Mouse (Mus musculus) ovary, postnatal 36 days (tissue): ENCODE measurements around the gene Adam6b.
"Not testable (repeated sequence)": the region's sequence is repeated elsewhere in the genome, so short reads cannot be mapped to it uniquely, and the experiment has no call there.

Source experiments
- DNase-seq: peaks from one replicate; pipeline ENCODE4 v3.0.0; 2022; ENCODE audit warnings: low spot score, mixed read lengths

Gene Adam6b

GRCm38 (mm10) chr12:113489211-113489610 lies at the start of gene Adam6b:
Gene Adam6b, plus strand, starts transcription at chr12:113489511.
- DNase-seq, result not testable (repeated sequence)

- no peak for DNase-seq
Measured at GRCm38 (mm10) chr12:113446061-113446460, 43.2 kb upstream of the Adam6b start.

GRCm38 (mm10) chr12:113476164-113476563 lies 13.1 kb upstream of the Adam6b start:
- DNase-seq, result no peak

GRCm38 (mm10) chr12:113482147-113482546 lies 7.2 kb upstream of the Adam6b start:
- no peak for DNase-seq

- DNase-seq, result no peak
Measured at GRCm38 (mm10) chr12:113482661-113483389, 6.5 kb upstream of the Adam6b start.

GRCm38 (mm10) chr12:113483492-113484162 lies 5.7 kb upstream of the Adam6b start:
- no peak for DNase-seq

GRCm38 (mm10) chr12:113484971-113485485 lies 4.3 kb upstream of the Adam6b start:
- no peak for DNase-seq

GRCm38 (mm10) chr12:113487693-113488092 lies 1.6 kb upstream of the Adam6b start:
- peak; percentile 30 for DNase-seq

GRCm38 (mm10) chr12:113525901-113526300 lies 36.6 kb downstream of the Adam6b start:
- DNase-seq, result no peak
